Mouse (Mus musculus): Measurements from ENCODE around the gene Sumo2. TPM values are rescaled to one million over a fixed set of nuclear protein-coding genes. Genes with fewer than 3 reads are reported as not detected.
"Not testable (repeated sequence)": the region's sequence is repeated elsewhere in the genome, so short reads cannot be mapped to it uniquely, and the experiment has no call there.

The Sumo2 gene
- polyA plus RNA-seq, 1 experiment from 2014 or later = 1,420 TPM

DNA sequence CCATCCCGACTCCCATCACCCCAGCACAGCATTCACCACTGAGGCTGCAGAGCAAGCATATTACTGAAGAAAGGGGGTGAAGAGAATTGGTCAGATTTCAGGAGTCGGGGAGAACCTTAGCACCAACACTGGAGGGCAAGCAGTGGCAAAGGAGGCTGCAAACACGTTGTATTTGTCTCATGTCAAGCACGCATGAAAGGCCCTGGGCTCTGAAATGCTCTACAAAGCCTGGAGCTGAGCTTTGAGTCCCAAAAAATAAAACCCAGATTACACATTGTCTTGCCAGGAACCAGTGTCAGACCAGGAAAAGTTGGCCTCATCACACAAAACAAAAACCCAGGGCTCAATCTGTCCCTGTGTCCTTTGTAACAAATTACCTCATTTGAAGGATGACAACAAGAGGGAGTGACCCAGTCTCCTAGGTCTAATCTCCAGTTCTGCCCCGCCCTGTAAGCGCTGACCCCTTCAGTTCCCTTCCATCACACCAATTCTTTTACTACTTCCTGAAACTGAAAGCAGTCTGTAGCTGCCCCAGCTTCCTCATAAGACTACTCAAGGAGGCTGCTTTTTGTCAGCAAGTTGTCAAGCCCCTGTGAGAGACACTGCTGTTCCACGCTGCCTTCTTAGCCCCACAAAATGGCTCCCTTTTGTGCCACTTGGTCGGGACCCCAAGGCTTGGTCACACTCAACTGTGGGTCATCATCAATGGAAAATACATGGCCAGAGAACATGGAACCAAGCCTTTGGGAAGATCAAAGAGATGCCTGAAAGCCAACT, 23.5 kb downstream of the Sumo2 start:
- H3K9me3 ChIP-seq (replicated peaks; ENCODE audit: control insufficient read depth, low read length) = no peaks in the 10 kb centered on the region
- H3K27ac ChIP-seq (ENCODE audit: low read depth, low read length) = peak overlapping the region; percentile 83
- H3K27me3 ChIP-seq (replicated peaks; ENCODE audit: control insufficient read depth, insufficient read depth, low read length) = no peaks in the 10 kb centered on the region
- H3K4me3 ChIP-seq (ENCODE audit: low read depth, low read length) = peak overlapping the region; percentile 100
- H3K9ac ChIP-seq (ENCODE audit: low read length) = peak overlapping the region; percentile 100
- DNase-seq (ENCODE audit: low spot score) = peak; percentile 39
- peaks cover 33% of the 10 kb centered on the region for H3K4me1 ChIP-seq (ENCODE audit: control insufficient read depth, insufficient read depth, low read length)
- no peak for ATAC-seq
- 8% methylated on average over 8 of the region's 8 CpGs for WGBS
- peak overlapping the region; percentile 91 for H3K4me2 ChIP-seq (ENCODE audit: low read length)
- 0 out of 2 replicates have a peak, but pooled peaks cover 4% of the 10 kb centered on the region for H3K36me3 ChIP-seq (ENCODE audit: control insufficient read depth, insufficient read depth, low read length)

DNA sequence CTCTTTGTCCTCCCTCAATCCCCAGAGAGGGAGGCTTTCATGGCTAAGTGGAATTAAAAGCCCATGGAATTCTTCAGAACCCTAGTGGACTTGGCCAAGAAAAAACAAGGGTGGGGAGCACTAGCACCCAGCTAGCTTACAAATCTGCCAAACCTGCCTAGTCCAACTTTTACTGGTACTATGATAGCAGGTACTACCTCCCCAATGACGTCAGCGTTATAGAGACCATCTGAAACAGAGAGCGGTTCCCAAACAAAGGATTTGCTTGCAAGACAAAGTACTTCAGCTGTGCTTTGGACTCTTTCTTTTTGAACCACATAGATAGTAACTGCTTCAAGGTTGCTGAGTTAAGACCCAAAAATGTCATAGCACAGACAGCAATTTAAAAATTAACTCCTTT, 24.1 kb downstream of the Sumo2 start:
- peak; percentile 73 for DNase-seq (ENCODE audit: low spot score)
- Histone ChIP-seq H3K4me3 (ENCODE audit: low read depth, low read length) (peak overlapping the region; percentile 100), H3K27ac (ENCODE audit: low read depth, low read length) (peak overlapping the region; percentile 83), H3K9me3 (replicated peaks; ENCODE audit: control insufficient read depth, low read length) (no peaks in the 10 kb centered on the region), H3K27me3 (replicated peaks; ENCODE audit: control insufficient read depth, insufficient read depth, low read length) (no peaks in the 10 kb centered on the region), H3K4me2 (ENCODE audit: low read length) (peak overlapping the region; percentile 91), H3K4me1 (ENCODE audit: control insufficient read depth, insufficient read depth, low read length) (peaks cover 33% of the 10 kb centered on the region), H3K9ac (ENCODE audit: low read length) (peak overlapping the region; percentile 100), H3K36me3 (ENCODE audit: control insufficient read depth, insufficient read depth, low read length) (peaks cover 4% of the 10 kb centered on the region; the same call in 1 of the 2 replicates)
- ATAC-seq = no peak
- whole genome bisulfite sequencing = 7% methylated on average over 3 of the region's 3 CpGs

DNA sequence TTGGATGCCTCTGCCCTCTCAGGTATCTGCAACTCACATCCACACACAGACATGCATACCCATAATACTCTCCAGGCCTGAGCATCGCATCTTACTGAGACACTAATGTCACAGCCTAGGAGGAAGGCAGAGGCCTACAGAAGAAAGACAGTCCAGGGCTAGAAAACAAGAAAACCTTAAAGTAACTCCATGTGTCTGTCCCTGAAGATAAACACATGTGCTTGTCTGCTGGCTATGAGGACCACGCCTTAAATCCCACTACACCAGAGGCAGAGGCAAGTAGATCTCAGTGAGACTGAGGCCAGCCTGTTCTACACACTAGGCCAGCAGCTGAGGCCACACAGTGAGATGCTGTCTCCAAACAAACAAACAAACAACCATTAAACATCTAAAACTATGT, 25.0 kb downstream of the Sumo2 start:
- Histone ChIP-seq H3K9me3 (replicated peaks; ENCODE audit: control insufficient read depth, low read length) (no peaks in the 10 kb centered on the region), H3K4me1 (ENCODE audit: control insufficient read depth, insufficient read depth, low read length) (peaks cover 33% of the 10 kb centered on the region), H3K27me3 (replicated peaks; ENCODE audit: control insufficient read depth, insufficient read depth, low read length) (no peaks in the 10 kb centered on the region), H3K27ac (ENCODE audit: low read depth, low read length) (no peak overlapping the region), H3K4me3 (ENCODE audit: low read depth, low read length) (peak overlapping the region; percentile 100), H3K4me2 (ENCODE audit: low read length) (peak overlapping the region; percentile 91), H3K36me3 (ENCODE audit: control insufficient read depth, insufficient read depth, low read length) (peaks cover 10% of the 10 kb centered on the region; the same call in 1 of the 2 replicates), H3K9ac (ENCODE audit: low read length) (peak overlapping the region; percentile 100)
- ATAC-seq (no peak), DNase-seq (ENCODE audit: low spot score) (no peak)
- WGBS = 69% methylated on average over 2 of the region's 2 CpGs

DNA sequence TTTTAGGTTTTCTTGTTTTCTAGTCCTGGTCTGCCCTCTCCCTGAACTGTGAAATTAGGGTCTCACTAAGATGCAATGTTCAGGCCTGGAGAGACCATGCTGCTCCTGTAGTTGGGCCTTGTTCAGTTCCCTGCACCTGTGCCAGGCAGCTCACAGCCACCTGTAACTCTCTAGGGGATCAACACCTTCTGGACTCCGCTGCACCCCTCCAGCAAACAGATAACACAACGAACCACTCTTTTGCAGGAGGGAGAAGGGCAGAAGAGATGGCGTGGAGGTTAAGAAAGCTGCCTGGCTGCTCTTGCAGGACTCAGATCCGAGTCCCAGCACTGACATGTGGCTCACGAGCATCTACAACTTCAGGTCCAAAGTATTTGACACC, 25.6 kb downstream of the Sumo2 start:
- Histone ChIP-seq H3K9ac (ENCODE audit: low read length) (peak overlapping the region; percentile 100; the same call in 1 of the 2 replicates), H3K27me3 (replicated peaks; ENCODE audit: control insufficient read depth, insufficient read depth, low read length) (no peaks in the 10 kb centered on the region), H3K4me2 (ENCODE audit: low read length) (peak overlapping the region; percentile 91), H3K27ac (ENCODE audit: low read depth, low read length) (no peak overlapping the region), H3K4me1 (ENCODE audit: control insufficient read depth, insufficient read depth, low read length) (peaks cover 33% of the 10 kb centered on the region), H3K9me3 (replicated peaks; ENCODE audit: control insufficient read depth, low read length) (no peaks in the 10 kb centered on the region), H3K36me3 (ENCODE audit: control insufficient read depth, insufficient read depth, low read length) (peaks cover 10% of the 10 kb centered on the region; the same call in 1 of the 2 replicates), H3K4me3 (ENCODE audit: low read depth, low read length) (peak overlapping the region; percentile 100)
- 46% methylated on average over 5 of the region's 5 CpGs for WGBS
- DNase-seq (ENCODE audit: low spot score) = no peak
- no peak for ATAC-seq

DNA sequence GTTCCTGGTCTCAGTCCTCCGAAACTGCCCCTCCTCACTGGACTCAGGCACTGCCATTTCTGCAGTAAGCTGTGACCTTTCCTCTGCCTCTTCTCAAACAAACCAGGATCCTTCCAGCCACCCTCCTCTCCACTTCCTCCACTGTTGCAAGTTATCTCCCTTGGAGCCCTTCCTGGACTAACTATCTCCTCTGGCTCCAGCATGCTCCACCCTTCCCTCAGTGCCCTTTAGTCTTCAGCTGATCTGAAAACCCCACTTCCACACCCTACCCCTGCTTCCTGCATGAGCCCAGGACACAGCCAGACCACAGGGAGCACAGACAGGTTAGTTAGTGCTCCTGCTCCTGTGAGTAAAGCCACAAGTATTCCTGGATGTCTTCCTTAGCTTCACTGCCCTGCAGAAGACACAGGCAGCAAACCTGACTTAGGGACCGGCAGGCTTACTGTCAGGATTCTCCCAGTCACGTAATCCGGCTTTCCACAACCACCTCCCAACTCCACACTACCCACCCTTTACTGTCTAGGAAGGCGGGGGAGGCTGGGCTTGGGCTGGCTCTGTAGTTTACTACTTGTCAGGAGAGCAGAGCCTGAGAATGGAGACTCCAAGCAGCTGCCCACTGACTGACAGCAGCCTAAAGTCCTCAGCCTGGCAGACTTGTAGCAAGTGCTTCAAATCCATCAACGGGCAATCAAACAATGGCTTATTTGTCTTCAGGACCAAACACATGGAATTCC, 26.1 kb downstream of the Sumo2 start:
- H3K4me1 ChIP-seq (ENCODE audit: control insufficient read depth, insufficient read depth, low read length) = peaks cover 33% of the 10 kb centered on the region
- H3K4me2 ChIP-seq (ENCODE audit: low read length) = peak overlapping the region; percentile 91
- H3K4me3 ChIP-seq (ENCODE audit: low read depth, low read length) = peak overlapping the region; percentile 100
- H3K36me3 ChIP-seq (ENCODE audit: control insufficient read depth, insufficient read depth, low read length) = peaks cover 12% of the 10 kb centered on the region; the same call in 1 of the 2 replicates
- H3K27ac ChIP-seq (ENCODE audit: low read depth, low read length) = peak overlapping the region; percentile 30; the same call in 1 of the 2 replicates
- ATAC-seq (no peak), DNase-seq (ENCODE audit: low spot score) (peak; percentile 39)
- H3K9ac ChIP-seq (ENCODE audit: low read length) = peak overlapping the region; percentile 100
- WGBS = 38% methylated on average over 6 of the region's 6 CpGs
- no peaks in the 10 kb centered on the region for H3K9me3 ChIP-seq (replicated peaks; ENCODE audit: control insufficient read depth, low read length)
- H3K27me3 ChIP-seq (replicated peaks; ENCODE audit: control insufficient read depth, insufficient read depth, low read length) = no peaks in the 10 kb centered on the region

DNA sequence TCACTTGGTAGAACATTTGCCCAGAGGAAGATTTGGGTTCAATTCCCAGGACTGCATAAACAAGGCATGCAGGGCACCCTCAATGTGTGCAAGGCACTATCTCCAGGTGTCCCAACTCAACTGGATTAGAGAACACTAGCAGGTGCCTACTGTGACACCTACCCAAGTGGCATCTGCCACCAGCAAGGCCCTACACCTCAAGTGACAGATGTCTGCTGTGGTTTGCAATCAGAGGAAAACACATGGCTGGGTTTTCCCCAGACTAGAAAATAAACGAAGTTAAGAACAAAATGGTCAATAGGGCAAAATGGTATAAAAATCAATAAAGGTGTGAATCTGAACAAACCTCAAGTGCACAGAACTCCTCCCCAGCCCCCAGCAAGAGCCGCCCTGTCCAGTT, 28.0 kb downstream of the Sumo2 start:
- DNase-seq (ENCODE audit: low spot score) (no peak), ATAC-seq (no peak)
- Histone ChIP-seq H3K4me3 (ENCODE audit: low read depth, low read length) (no peak overlapping the region), H3K27ac (ENCODE audit: low read depth, low read length) (no peak overlapping the region), H3K9ac (ENCODE audit: low read length) (no peak overlapping the region), H3K4me2 (ENCODE audit: low read length) (no peak overlapping the region), H3K36me3 (ENCODE audit: control insufficient read depth, insufficient read depth, low read length) (peaks cover 21% of the 10 kb centered on the region; the same call in 1 of the 2 replicates), H3K27me3 (replicated peaks; ENCODE audit: control insufficient read depth, insufficient read depth, low read length) (no peaks in the 10 kb centered on the region), H3K4me1 (ENCODE audit: control insufficient read depth, insufficient read depth, low read length) (peaks cover 33% of the 10 kb centered on the region), H3K9me3 (replicated peaks; ENCODE audit: control insufficient read depth, low read length) (no peaks in the 10 kb centered on the region)
- 83% methylated on average over 2 of the region's 2 CpGs for WGBS

DNA sequence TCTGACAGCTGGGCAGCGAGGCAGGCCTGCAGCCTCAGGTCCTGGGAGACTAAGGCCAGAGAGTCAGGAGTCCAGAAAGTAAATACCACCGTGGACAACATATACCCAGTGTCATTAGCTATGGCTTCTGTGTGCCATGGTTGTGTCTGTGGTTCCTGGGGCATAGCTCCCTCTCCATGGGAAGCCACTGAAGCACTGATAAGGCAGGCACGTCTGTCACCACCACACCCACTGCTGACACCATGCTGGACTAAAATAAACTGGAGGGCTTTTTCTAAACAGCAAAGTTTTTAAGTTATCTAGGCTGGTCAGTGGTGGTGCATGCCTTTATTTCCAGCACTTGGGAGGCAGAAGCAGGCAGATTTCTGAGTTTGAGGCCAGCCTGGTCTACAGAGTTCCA, 29.5 kb downstream of the Sumo2 start:
- no peak overlapping the region for H3K9ac ChIP-seq (ENCODE audit: low read length)
- H3K4me1 ChIP-seq (ENCODE audit: control insufficient read depth, insufficient read depth, low read length) = peaks cover 33% of the 10 kb centered on the region
- H3K27me3 ChIP-seq (replicated peaks; ENCODE audit: control insufficient read depth, insufficient read depth, low read length) = no peaks in the 10 kb centered on the region
- no peak overlapping the region for H3K27ac ChIP-seq (ENCODE audit: low read depth, low read length)
- H3K9me3 ChIP-seq (replicated peaks; ENCODE audit: control insufficient read depth, low read length) = no peaks in the 10 kb centered on the region
- WGBS = 77% methylated on average over 3 of the region's 3 CpGs
- H3K4me3 ChIP-seq (ENCODE audit: low read depth, low read length) = no peak overlapping the region
- DNase-seq (ENCODE audit: low spot score) (no peak), ATAC-seq (no peak)
- H3K36me3 ChIP-seq (ENCODE audit: control insufficient read depth, insufficient read depth, low read length) = peaks cover 36% of the 10 kb centered on the region
- H3K4me2 ChIP-seq (ENCODE audit: low read length) = no peak overlapping the region

DNA sequence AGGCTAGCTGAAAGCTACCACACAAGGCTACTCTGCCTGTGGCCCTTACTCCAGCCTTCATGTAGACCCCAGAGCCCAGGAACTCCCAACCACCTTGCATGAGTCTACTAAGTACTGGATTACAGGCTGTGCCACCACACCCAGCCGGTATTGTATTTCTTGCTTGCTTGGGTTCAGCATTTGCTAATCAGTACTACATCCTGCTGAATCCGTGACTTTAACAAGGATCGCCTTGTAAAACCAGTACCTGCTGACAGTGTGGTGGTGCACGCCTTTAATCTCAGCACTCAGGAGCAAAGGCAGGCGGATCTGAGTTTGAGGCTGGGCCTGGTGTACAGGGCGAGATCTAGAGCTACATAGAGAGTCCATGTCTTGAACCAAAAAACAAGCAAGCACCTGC, 33.4 kb downstream of the Sumo2 start:
- ATAC-seq (no peak), DNase-seq (ENCODE audit: low spot score) (no peak)
- no peaks in the 10 kb centered on the region for H3K27me3 ChIP-seq (replicated peaks; ENCODE audit: control insufficient read depth, insufficient read depth, low read length)
- H3K9me3 ChIP-seq (replicated peaks; ENCODE audit: control insufficient read depth, low read length) = no peaks in the 10 kb centered on the region
- 93% methylated on average over 6 of the region's 6 CpGs for WGBS
- no peak overlapping the region for H3K9ac ChIP-seq (ENCODE audit: low read length)
- no peak overlapping the region for H3K4me3 ChIP-seq (ENCODE audit: low read depth, low read length)
- no peak overlapping the region for H3K4me2 ChIP-seq (ENCODE audit: low read length)
- peaks cover 72% of the 10 kb centered on the region for H3K36me3 ChIP-seq (ENCODE audit: control insufficient read depth, insufficient read depth, low read length)
- no peaks in the 10 kb centered on the region; the same call in 1 of the 2 replicates for H3K4me1 ChIP-seq (ENCODE audit: control insufficient read depth, insufficient read depth, low read length)
- no peak overlapping the region for H3K27ac ChIP-seq (ENCODE audit: low read depth, low read length)

DNA sequence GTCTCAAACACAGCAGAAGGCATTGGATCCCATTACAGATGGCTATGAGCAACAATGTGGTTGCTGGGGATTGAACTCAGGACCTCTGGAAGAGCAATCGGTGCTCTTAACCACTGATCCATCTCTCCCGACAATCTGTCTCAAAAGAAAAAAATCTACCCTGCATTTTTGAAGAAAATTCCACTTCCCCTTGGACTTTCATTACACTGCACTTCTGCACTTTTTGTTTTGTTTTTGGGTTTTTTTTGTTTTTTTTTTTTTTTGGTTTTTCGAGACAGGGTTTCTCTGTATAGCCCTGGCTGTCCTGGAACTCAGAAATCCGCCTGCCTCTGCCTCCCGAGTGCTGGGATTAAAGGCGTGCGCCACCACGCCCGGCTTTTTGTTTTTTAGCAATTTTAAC, 39.5 kb downstream of the Sumo2 start:
- not testable (repeated sequence) for H3K4me3 ChIP-seq (ENCODE audit: low read depth, low read length); H3K9me3 ChIP-seq (replicated peaks; ENCODE audit: control insufficient read depth, low read length); H3K27ac ChIP-seq (ENCODE audit: low read depth, low read length); H3K4me2 ChIP-seq (ENCODE audit: low read length); H3K27me3 ChIP-seq (replicated peaks; ENCODE audit: control insufficient read depth, insufficient read depth, low read length); H3K9ac ChIP-seq (ENCODE audit: low read length); ATAC-seq; H3K4me1 ChIP-seq (ENCODE audit: control insufficient read depth, insufficient read depth, low read length); DNase-seq (ENCODE audit: low spot score)
- peaks cover 53% of the 10 kb centered on the region for H3K36me3 ChIP-seq (ENCODE audit: control insufficient read depth, insufficient read depth, low read length)
- WGBS = 87% methylated on average over 9 of the region's 9 CpGs
